Mouse (Mus musculus): ENCODE data around the gene Vps8. TPM values are rescaled to one million over a fixed set of nuclear protein-coding genes. Genes with fewer than 3 reads are reported as not detected.

The Vps8 gene
- polyA plus RNA-seq, 1 experiment from 2014 or later = 32.5 TPM

- Histone ChIP-seq H3K36me3 (no peaks in the 10 kb centered on the region), H3K9me3 (no peaks in the 10 kb centered on the region), H3K4me2 (no peak overlapping the region), H3K27ac (replicated peaks) (no peak overlapping the region), H3K27me3 (no peaks in the 10 kb centered on the region), H3K4me1 (replicated peaks) (peaks cover 7% of the 10 kb centered on the region; the same call in 1 of the 2 replicates), H3K4me3 (no peak overlapping the region), H3K9ac (no peak overlapping the region)
- 52% methylated on average over 7 of the region's 7 CpGs for WGBS
- no peak for ATAC-seq (ENCODE audit: low FRiP score, low read depth)
These were observed 192.9 kb downstream of the Vps8 start for GRCm38 (mm10) chr16:21615802-21616201.

- H3K4me3 ChIP-seq = no peak overlapping the region
- no peaks in the 10 kb centered on the region for H3K27me3 ChIP-seq
- WGBS = 88% methylated on average over 2 of the region's 2 CpGs
- no peak for ATAC-seq (ENCODE audit: low FRiP score, low read depth)
- peaks cover 7% of the 10 kb centered on the region; the same call in 1 of the 2 replicates for H3K4me1 ChIP-seq (replicated peaks)
- H3K4me2 ChIP-seq = no peak overlapping the region
- no peak overlapping the region for H3K27ac ChIP-seq (replicated peaks)
- no peaks in the 10 kb centered on the region for H3K9me3 ChIP-seq
- H3K36me3 ChIP-seq = no peaks in the 10 kb centered on the region
- H3K9ac ChIP-seq = no peak overlapping the region
These were observed 197.7 kb downstream of the Vps8 start for GRCm38 (mm10) chr16:21620630-21621029.

- Histone ChIP-seq H3K9me3 (no peaks in the 10 kb centered on the region), H3K4me3 (no peak overlapping the region), H3K27ac (replicated peaks) (peak overlapping the region; percentile 65), H3K36me3 (no peaks in the 10 kb centered on the region), H3K27me3 (no peaks in the 10 kb centered on the region), H3K4me1 (replicated peaks) (peaks cover 27% of the 10 kb centered on the region), H3K9ac (no peak overlapping the region), H3K4me2 (no peak overlapping the region)
- WGBS = 63% methylated on average over 6 of the region's 6 CpGs
- ATAC-seq (ENCODE audit: low FRiP score, low read depth) = peak; percentile 33; the same call in 1 of the 2 replicates
These were observed 203.1 kb downstream of the Vps8 start for GRCm38 (mm10) chr16:21625784-21626634.

- Histone ChIP-seq H3K27ac (replicated peaks) (peak overlapping the region; percentile 56), H3K4me2 (no peak overlapping the region), H3K9ac (no peak overlapping the region), H3K4me1 (replicated peaks) (peaks cover 27% of the 10 kb centered on the region), H3K4me3 (no peak overlapping the region), H3K36me3 (no peaks in the 10 kb centered on the region), H3K27me3 (no peaks in the 10 kb centered on the region), H3K9me3 (no peaks in the 10 kb centered on the region)
- ATAC-seq (ENCODE audit: low FRiP score, low read depth) = no peak
- 47% methylated on average over 6 of the region's 6 CpGs for WGBS
These were observed 204.3 kb downstream of the Vps8 start for GRCm38 (mm10) chr16:21627248-21627647.

- H3K4me2 ChIP-seq = peak overlapping the region; percentile 4; the same call in 1 of the 2 replicates
- no peaks in the 10 kb centered on the region for H3K9me3 ChIP-seq
- no peaks in the 10 kb centered on the region for H3K27me3 ChIP-seq
- no peak overlapping the region for H3K9ac ChIP-seq
- H3K36me3 ChIP-seq = no peaks in the 10 kb centered on the region
- peaks cover 27% of the 10 kb centered on the region for H3K4me1 ChIP-seq (replicated peaks)
- WGBS = 44% methylated on average over 13 of the region's 13 CpGs
- H3K4me3 ChIP-seq = no peak overlapping the region
- peak overlapping the region; percentile 56 for H3K27ac ChIP-seq (replicated peaks)
- ATAC-seq (ENCODE audit: low FRiP score, low read depth) = peak; percentile 52; the same call in 1 of the 2 replicates
These were observed 205.2 kb downstream of the Vps8 start for GRCm38 (mm10) chr16:21628061-21628591.

GRCm38 (mm10) chr16:21630614-21631013, 207.7 kb downstream of the Vps8 start:
- no peaks in the 10 kb centered on the region for H3K27me3 ChIP-seq
- H3K4me2 ChIP-seq = no peak overlapping the region
- H3K4me1 ChIP-seq (replicated peaks) = peaks cover 27% of the 10 kb centered on the region
- no peak overlapping the region for H3K4me3 ChIP-seq
- H3K9ac ChIP-seq = no peak overlapping the region
- no peak for ATAC-seq (ENCODE audit: low FRiP score, low read depth)
- WGBS = 90% methylated on average over 4 of the region's 4 CpGs
- no peaks in the 10 kb centered on the region for H3K9me3 ChIP-seq
- no peaks in the 10 kb centered on the region for H3K36me3 ChIP-seq
- no peak overlapping the region for H3K27ac ChIP-seq (replicated peaks)

GRCm38 (mm10) chr16:21631815-21632222, 208.9 kb downstream of the Vps8 start:
- WGBS = 87% methylated on average over 4 of the region's 4 CpGs
- H3K9ac ChIP-seq = no peak overlapping the region
- H3K4me1 ChIP-seq (replicated peaks) = peaks cover 20% of the 10 kb centered on the region
- no peak overlapping the region for H3K4me2 ChIP-seq
- no peak for ATAC-seq (ENCODE audit: low FRiP score, low read depth)
- no peaks in the 10 kb centered on the region for H3K36me3 ChIP-seq
- no peak overlapping the region for H3K4me3 ChIP-seq
- H3K27ac ChIP-seq (replicated peaks) = no peak overlapping the region
- H3K9me3 ChIP-seq = no peaks in the 10 kb centered on the region
- H3K27me3 ChIP-seq = no peaks in the 10 kb centered on the region

GRCm38 (mm10) chr16:21634460-21634859, 211.5 kb downstream of the Vps8 start:
- no peaks in the 10 kb centered on the region for H3K4me1 ChIP-seq (replicated peaks)
- no peak overlapping the region for H3K4me2 ChIP-seq
- H3K27ac ChIP-seq (replicated peaks) = no peak overlapping the region
- no peaks in the 10 kb centered on the region for H3K27me3 ChIP-seq
- H3K4me3 ChIP-seq = no peak overlapping the region
- no peaks in the 10 kb centered on the region for H3K9me3 ChIP-seq
- no peak overlapping the region for H3K9ac ChIP-seq
- no peak for ATAC-seq (ENCODE audit: low FRiP score, low read depth)
- H3K36me3 ChIP-seq = no peaks in the 10 kb centered on the region

- Histone ChIP-seq H3K27ac (replicated peaks) (no peak overlapping the region), H3K4me2 (no peak overlapping the region), H3K9ac (no peak overlapping the region), H3K27me3 (no peaks in the 10 kb centered on the region), H3K4me1 (replicated peaks) (no peaks in the 10 kb centered on the region), H3K4me3 (no peak overlapping the region), H3K36me3 (no peaks in the 10 kb centered on the region), H3K9me3 (no peaks in the 10 kb centered on the region)
- WGBS = 88% methylated on average over 5 of the region's 5 CpGs
- ATAC-seq (ENCODE audit: low FRiP score, low read depth) = no peak
These were observed 213.4 kb downstream of the Vps8 start for GRCm38 (mm10) chr16:21636156-21636853.

- no peak for ATAC-seq (ENCODE audit: low FRiP score, low read depth)
- 81% methylated on average over 11 of the region's 11 CpGs for WGBS
- H3K27me3 ChIP-seq = no peaks in the 10 kb centered on the region
- no peak overlapping the region for H3K4me2 ChIP-seq
- H3K27ac ChIP-seq (replicated peaks) = 0 out of 2 replicates have a peak overlapping the region, but pooled peaks have one; percentile 3
- no peaks in the 10 kb centered on the region for H3K4me1 ChIP-seq (replicated peaks)
- no peak overlapping the region for H3K4me3 ChIP-seq
- H3K36me3 ChIP-seq = no peaks in the 10 kb centered on the region
- no peak overlapping the region for H3K9ac ChIP-seq
- H3K9me3 ChIP-seq = no peaks in the 10 kb centered on the region
These were observed 214.4 kb downstream of the Vps8 start for GRCm38 (mm10) chr16:21637201-21637819.

- Histone ChIP-seq H3K4me1 (replicated peaks) (peaks cover 12% of the 10 kb centered on the region; the same call in 1 of the 2 replicates), H3K36me3 (no peaks in the 10 kb centered on the region), H3K27me3 (no peaks in the 10 kb centered on the region), H3K27ac (replicated peaks) (0 out of 2 replicates have a peak overlapping the region, but pooled peaks have one; percentile 8), H3K9me3 (no peaks in the 10 kb centered on the region), H3K4me2 (no peak overlapping the region), H3K9ac (no peak overlapping the region), H3K4me3 (no peak overlapping the region)
- 87% methylated on average over 7 of the region's 7 CpGs for WGBS
- ATAC-seq (ENCODE audit: low FRiP score, low read depth) = no peak
These were observed 218.0 kb downstream of the Vps8 start for GRCm38 (mm10) chr16:21640766-21641499.

All from hindbrain, embryonic 15.5 days (tissue).